Mouse (Mus musculus) adrenal gland, adult (tissue): ENCODE results near the gene Atp1b3.

Source experiments
- DNase-seq, 2 experiments: peaks; one replicate each; pipeline ENCODE4 v3.0.0; 2022 to 2023; ENCODE audit warnings: low spot score in 1 of 2; ENCODE audit not compliant: inconsistent age in 2 of 2

Gene Atp1b3

DNA sequence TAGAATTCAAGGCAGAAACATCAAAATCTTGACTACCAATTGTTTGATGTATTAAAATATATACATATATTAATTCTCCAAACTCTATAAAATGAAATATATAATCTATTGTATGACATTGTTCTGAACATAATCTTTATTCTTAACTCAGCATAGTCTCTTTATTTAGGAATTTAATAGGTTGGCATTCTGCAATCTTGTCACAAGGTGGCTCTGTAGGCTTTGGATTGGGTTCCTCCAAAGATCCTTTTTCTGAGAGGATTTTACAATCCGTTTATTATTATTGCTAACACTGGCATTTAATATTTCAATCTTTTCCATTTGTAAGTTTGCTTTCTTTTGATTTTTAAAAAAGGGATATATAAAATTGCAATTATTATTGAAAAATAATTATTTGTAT lies 79.3 kb downstream of the Atp1b3 start:
- DNase-seq, result no peak
